22 mouse cellular contexts compared by ENCODE assay signal in the genomic region with DNA sequence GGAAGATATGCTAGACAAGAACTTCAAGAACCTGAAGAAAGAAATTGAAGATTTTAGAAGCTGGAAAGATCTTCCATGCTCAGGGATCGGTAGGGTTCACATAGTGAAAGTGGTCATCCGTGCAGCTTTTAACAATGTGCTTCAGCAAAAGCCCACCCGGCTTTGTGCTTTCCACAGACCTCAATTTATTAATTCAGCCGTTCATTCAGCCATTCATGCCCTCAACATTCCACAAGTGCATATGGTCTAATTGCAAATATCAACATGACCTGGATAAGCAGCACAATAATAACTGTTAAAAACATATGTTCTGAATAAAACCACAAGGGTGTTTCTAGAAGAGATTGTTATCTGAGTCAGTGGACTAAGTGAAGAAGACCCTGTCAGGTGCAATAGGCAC.
DNase-seq lines count a peak whose midpoint lies in the region; ATAC-seq lines count a peak whose summit lies in the region.
"Had no signal": no experiment of that assay in that cellular context is flagged by ENCODE, and none has a peak within 500 bp of the region (broad histone marks: within the 10 kb centered on the region; RNA-seq: fewer than 3 reads in every experiment).

No protein-coding gene starts in this region.

- ATAC-seq in embryonic facial prominence, embryonic 14.5 days (ENCODE audit: low read depth) = no peak
- no peak for ATAC-seq in midbrain, embryonic 15.5 days (replicated peaks)
- ATAC-seq: activated CD4-positive, CD25-positive, alpha-beta regulatory T cell, adult 4 months; CD4-positive, CD25-positive, alpha-beta regulatory T cell, adult 4 months; Patski had no signal

- 89% methylated on average over 4 of the region's 4 CpGs for WGBS in embryonic facial prominence, embryonic 14.5 days
- 87% methylated on average over 4 of the region's 4 CpGs for WGBS in embryonic facial prominence, embryonic 10.5 days
- 78% methylated on average over 4 of the region's 4 CpGs for WGBS in midbrain, embryonic 15.5 days

- no peak overlapping the region for H3K4me3 ChIP-seq in embryonic facial prominence, embryonic 14.5 days (ENCODE audit: low read depth, low read length)
- H3K4me3 ChIP-seq in embryonic facial prominence, embryonic 10.5 days = no peak overlapping the region
- no peak overlapping the region for H3K4me3 ChIP-seq in midbrain, embryonic 15.5 days

- DNase-seq in embryonic facial prominence, embryonic 14.5 days (ENCODE audit: low spot score) = peak; percentile 2
- no peak for DNase-seq in embryonic facial prominence, embryonic 10.5 days (ENCODE audit: low spot score)
- peak; percentile 36 for DNase-seq in Muller cell, postnatal 12 days (ENCODE audit: inconsistent ontology term)
- peak; percentile 59 for DNase-seq in retina, embryonic 14.5 days (ENCODE audit: low spot score)
- peak; percentile 66 for DNase-seq in retina, postnatal 1 day
- no peak for DNase-seq in thymus, postnatal 0 days (ENCODE audit: low spot score)
- DNase-seq in gastrocnemius, postnatal 25 days = no peak
- DNase-seq: adrenal gland, adult 2 months; adrenal gland, adult 8-10 months; adrenal gland, postnatal 10 days; adrenal gland, postnatal 14 days; adrenal gland, postnatal 25 days; adrenal gland, postnatal 36 days; B cell, adult 2 months; cerebellum, adult 11 months; cerebellum, adult 11-12 months; cerebellum, adult 18-20 months had no signal

- H3K4me2 ChIP-seq in embryonic facial prominence, embryonic 14.5 days (ENCODE audit: low read depth, low read length) = no peak overlapping the region
- no peak overlapping the region for H3K4me2 ChIP-seq in midbrain, embryonic 15.5 days

- no peak overlapping the region for H3K27ac ChIP-seq in embryonic facial prominence, embryonic 14.5 days (replicated peaks; ENCODE audit: low read depth, low read length)
- H3K27ac ChIP-seq in embryonic facial prominence, embryonic 10.5 days (replicated peaks) = no peak overlapping the region
- H3K27ac ChIP-seq in midbrain, embryonic 15.5 days = no peak overlapping the region

- H3K27me3 ChIP-seq in embryonic facial prominence, embryonic 14.5 days (replicated peaks; ENCODE audit: control insufficient read depth, insufficient read depth, low read length) = no peaks in the 10 kb centered on the region
- no peaks in the 10 kb centered on the region for H3K27me3 ChIP-seq in embryonic facial prominence, embryonic 10.5 days (replicated peaks; ENCODE audit: low read depth, poor library complexity, severe bottlenecking)
- no peaks in the 10 kb centered on the region for H3K27me3 ChIP-seq in midbrain, embryonic 15.5 days (replicated peaks)
- H3K27me3 ChIP-seq: Patski had no signal

- H3K36me3 ChIP-seq in embryonic facial prominence, embryonic 14.5 days (ENCODE audit: control insufficient read depth, insufficient read depth, low read length) = no peaks in the 10 kb centered on the region
- no peaks in the 10 kb centered on the region for H3K36me3 ChIP-seq in embryonic facial prominence, embryonic 10.5 days (replicated peaks)
- H3K36me3 ChIP-seq in midbrain, embryonic 15.5 days (replicated peaks) = no peaks in the 10 kb centered on the region
- H3K36me3 ChIP-seq: G1E had no signal

- no peaks in the 10 kb centered on the region for H3K4me1 ChIP-seq in embryonic facial prominence, embryonic 14.5 days (ENCODE audit: control insufficient read depth, insufficient read depth, low read length)
- no peaks in the 10 kb centered on the region for H3K4me1 ChIP-seq in embryonic facial prominence, embryonic 10.5 days
- 0 out of 2 replicates have a peak, but pooled peaks cover 4% of the 10 kb centered on the region for H3K4me1 ChIP-seq in midbrain, embryonic 15.5 days

- H3K9ac ChIP-seq in embryonic facial prominence, embryonic 14.5 days (ENCODE audit: low read depth, low read length) = no peak overlapping the region
- H3K9ac ChIP-seq in midbrain, embryonic 15.5 days = no peak overlapping the region

- H3K9me3 ChIP-seq in embryonic facial prominence, embryonic 14.5 days (ENCODE audit: control insufficient read depth, low read length) = no peaks in the 10 kb centered on the region
- no peaks in the 10 kb centered on the region for H3K9me3 ChIP-seq in embryonic facial prominence, embryonic 10.5 days
- H3K9me3 ChIP-seq in midbrain, embryonic 15.5 days = no peaks in the 10 kb centered on the region

Comparison
In these comparisons a context has a peak if more than half of its experiments do, and no peak if none do; other contexts are left out.
1. DNase-seq: peak in embryonic facial prominence, embryonic 14.5 days (single experiment), Muller cell, postnatal 12 days (single experiment), retina, embryonic 14.5 days (single experiment) and retina, postnatal 1 day (single experiment); none in embryonic facial prominence, embryonic 10.5 days (single experiment), thymus, postnatal 0 days (single experiment) and gastrocnemius, postnatal 25 days (single experiment).